Mouse (Mus musculus) CH12.LX (cell line): ENCODE measurements around the gene Plekha5.

Experiments
- CTCF ChIP-seq, 2 experiments: IDR thresholded peaks in 1 of 2; conservative IDR thresholded peaks in 1 of 2; 2 replicates each; pipeline ENCODE4 v1.5.1; 2011 to 2012; ENCODE audit warnings: low read depth in 2 of 2, low read length in 2 of 2, improper control_type of control experiment in 1 of 2, inconsistent platforms in 1 of 2, mild to moderate bottlenecking in 1 of 2, moderate library complexity in 1 of 2
- EP300 ChIP-seq: IDR thresholded peaks from 2 replicates; pipeline ENCODE4 v1.6.1; 2011; ENCODE audit warnings: low read length, improper control_type of control experiment
- ETS1 ChIP-seq: conservative IDR thresholded peaks from 2 replicates; pipeline ENCODE4 v1.6.1; 2012; ENCODE audit warnings: low read depth, mild to moderate bottlenecking, inconsistent platforms, low read length, improper control_type of control experiment, moderate library complexity
- MAFK ChIP-seq: IDR thresholded peaks from 2 replicates; pipeline ENCODE4 v1.6.1; 2011; ENCODE audit warnings: low read length, improper control_type of control experiment; ENCODE audit not compliant: insufficient replicate concordance
- MXI1 ChIP-seq: IDR thresholded peaks from 2 replicates; pipeline ENCODE4 v1.6.1; 2011; ENCODE audit warnings: mild to moderate bottlenecking, low read depth, low read length, improper control_type of control experiment
- POLR2A ChIP-seq: IDR thresholded peaks from 2 replicates; pipeline ENCODE4 v1.6.1; 2011; ENCODE audit warnings: low read depth, mild to moderate bottlenecking, improper control_type of control experiment, low read length
- ZMIZ1 ChIP-seq: IDR thresholded peaks from 2 replicates; pipeline ENCODE4 v1.6.1; 2012; ENCODE audit warnings: low read depth, mild to moderate bottlenecking, inconsistent platforms, low read length, improper control_type of control experiment

GRCm38 (mm10) chr6:140476981-140477380 is 53.1 kb downstream of the Plekha5 start:
- TF ChIP-seq CTCF (conservative IDR thresholded peaks at IDR 0.05 in 1 of 2, IDR thresholded peaks at IDR 0.05 in 1 of 2; ENCODE audit: low read depth in 2 of 2, low read length in 2 of 2) (no peak), ZMIZ1 (no peak), POLR2A (no peak), MAFK (no peak), ETS1 (no peak), MXI1 (no peak), EP300 (no peak)
